Comparison of ENCODE assay signal across 16 mouse cellular contexts in the genomic region with DNA sequence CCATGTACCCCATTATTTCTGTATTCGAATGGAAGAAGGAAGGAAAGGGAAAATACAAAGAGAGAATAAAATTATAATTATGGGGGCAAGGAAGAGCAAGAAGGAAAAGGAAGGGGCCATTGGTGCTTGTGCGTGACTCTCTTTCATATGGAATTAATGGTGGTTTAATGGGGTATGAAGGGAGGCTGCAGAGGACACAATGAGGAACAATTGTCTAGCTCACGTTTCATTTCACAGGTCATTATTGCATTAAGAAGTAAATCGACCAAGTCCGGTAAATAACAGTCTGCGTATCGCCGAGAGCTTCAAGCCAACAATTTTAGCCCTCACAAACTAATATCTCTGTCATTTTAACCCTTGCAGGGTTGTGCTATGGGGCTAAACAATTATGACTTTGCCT.
"Had no signal": no experiment of that assay in that cellular context is flagged by ENCODE, and none has a peak within 500 bp of the region (broad histone marks: within the 10 kb centered on the region; RNA-seq: fewer than 3 reads in every experiment).

No protein-coding gene starts in this region.

- H3K4me3 ChIP-seq: kidney, embryonic 15.5 days; left cerebral cortex, adult 2 months; liver, embryonic 13.5 days; midbrain, embryonic 12.5 days; midbrain, embryonic 15.5 days; stomach, embryonic 15.5 days had no signal

- H3K4me1 ChIP-seq: kidney, embryonic 15.5 days; liver, embryonic 13.5 days; midbrain, embryonic 12.5 days; midbrain, embryonic 15.5 days; stomach, embryonic 15.5 days had no signal

- H3K36me3 ChIP-seq: kidney, embryonic 15.5 days; liver, embryonic 13.5 days; midbrain, embryonic 12.5 days; midbrain, embryonic 15.5 days; stomach, embryonic 15.5 days had no signal

- DNase-seq: kidney, adult 8-10 months; kidney, postnatal 10 days; kidney, postnatal 36 days; layer of hippocampus, postnatal 36 days; liver, embryonic 13.5 days; lung, adult 2 months; lung, postnatal 14 days; lung, postnatal 4 days; right cerebral cortex, postnatal 25 days; spleen, adult 18-20 months; thymus, postnatal 36 days had no signal

- H3K9me3 ChIP-seq: kidney, embryonic 15.5 days; liver, embryonic 13.5 days; midbrain, embryonic 12.5 days; midbrain, embryonic 15.5 days; stomach, embryonic 15.5 days had no signal

- H3K9ac ChIP-seq: kidney, embryonic 15.5 days; liver, embryonic 13.5 days; midbrain, embryonic 12.5 days; midbrain, embryonic 15.5 days; stomach, embryonic 15.5 days had no signal

- H3K27ac ChIP-seq: kidney, embryonic 15.5 days; left cerebral cortex, adult 2 months; liver, embryonic 13.5 days; midbrain, embryonic 12.5 days; midbrain, embryonic 15.5 days; stomach, embryonic 15.5 days had no signal

- H3K4me2 ChIP-seq: kidney, embryonic 15.5 days; liver, embryonic 13.5 days; midbrain, embryonic 12.5 days; midbrain, embryonic 15.5 days; stomach, embryonic 15.5 days had no signal

- H3K27me3 ChIP-seq: kidney, embryonic 15.5 days; liver, embryonic 13.5 days; midbrain, embryonic 12.5 days; midbrain, embryonic 15.5 days; stomach, embryonic 15.5 days had no signal

- ATAC-seq: midbrain, embryonic 15.5 days had no signal
